Mouse (Mus musculus): ENCODE data around the gene Thsd4. TPM values are rescaled to one million over a fixed set of nuclear protein-coding genes. Genes with fewer than 3 reads are reported as not detected.

The Thsd4 gene
- total RNA-seq, 1 experiment: 1.6 TPM

DNA sequence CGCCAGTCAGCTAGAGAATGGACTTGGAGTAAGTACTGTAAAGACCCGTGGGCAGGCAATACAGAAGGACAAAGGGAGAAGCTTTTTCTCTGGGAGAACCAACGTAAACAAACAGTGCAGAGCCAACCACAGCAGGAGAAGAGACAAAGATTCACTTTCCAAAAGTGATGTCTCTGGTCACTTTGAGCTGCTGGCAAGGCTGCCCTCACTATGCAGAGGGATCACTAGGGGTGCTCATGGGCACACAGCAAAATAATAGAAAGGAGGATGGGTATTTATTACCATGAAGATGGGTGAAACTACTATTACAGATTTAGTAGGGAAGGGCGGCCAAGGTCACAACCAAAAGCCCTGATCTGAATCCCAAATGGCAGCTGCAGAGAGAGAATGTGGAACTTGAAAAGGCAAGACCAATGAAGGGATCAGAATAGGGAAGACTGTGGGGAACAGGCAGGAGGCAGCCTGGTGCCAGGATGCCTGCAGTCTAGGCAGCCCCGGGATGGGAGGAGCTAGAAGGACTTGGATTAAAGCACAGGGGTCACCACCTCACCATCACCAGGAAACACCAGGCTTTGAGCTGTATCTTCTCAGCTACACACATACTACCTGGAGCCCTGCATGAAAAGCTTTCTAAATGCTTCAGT, 450.1 kb downstream of the Thsd4 start:
- no peak for TF ChIP-seq ZNF384 (IDR thresholded peaks at IDR 0.05; ENCODE audit: low read depth, low read length)
- no peak for TF ChIP-seq CHD2 (IDR thresholded peaks at IDR 0.05; ENCODE audit: low read depth, low read length)
- TF ChIP-seq HCFC1 (IDR thresholded peaks at IDR 0.05; ENCODE audit: borderline replicate concordance, insufficient read depth, low read length): no peak
- no peak for TF ChIP-seq ZC3H11A (IDR thresholded peaks at IDR 0.05; ENCODE audit: borderline replicate concordance, low read depth, low read length)
- no peak for TF ChIP-seq MAFK (IDR thresholded peaks at IDR 0.05; ENCODE audit: insufficient read depth, low read depth, low read length)
- H3K4me1 ChIP-seq (ENCODE audit: control insufficient read depth in 2 of 2, insufficient read depth in 2 of 2, low read length in 2 of 2, poor library complexity in 1 of 2): no peaks in the 10 kb centered on the region
- H3K36me3 ChIP-seq (ENCODE audit: control insufficient read depth, insufficient read depth, low read length, poor library complexity, severe bottlenecking): no peaks in the 10 kb centered on the region
- H3K4me3 ChIP-seq (ENCODE audit: insufficient read depth in 1 of 2, low read depth in 1 of 2, low read length in 2 of 2, poor library complexity in 1 of 2, severe bottlenecking in 1 of 2): no peak overlapping the region
- no peak overlapping the region for H3K27ac ChIP-seq (ENCODE audit: insufficient read depth, low read depth, low read length, poor library complexity, severe bottlenecking)
- in situ Hi-C loops (cut with MboI; ENCODE audit: low sequenced_read_pairs in 2 of 2, unreplicated experiment in 2 of 2): no loop called here
- DNase-seq (ENCODE audit: low read depth, low spot score): no peak
- no peaks in the 10 kb centered on the region for H3K9me3 ChIP-seq (ENCODE audit: control insufficient read depth, insufficient read depth, low read depth, low read length)
- no peak overlapping the region for H3K9ac ChIP-seq (ENCODE audit: insufficient read depth, low read depth, low read length, poor library complexity, severe bottlenecking)

DNA sequence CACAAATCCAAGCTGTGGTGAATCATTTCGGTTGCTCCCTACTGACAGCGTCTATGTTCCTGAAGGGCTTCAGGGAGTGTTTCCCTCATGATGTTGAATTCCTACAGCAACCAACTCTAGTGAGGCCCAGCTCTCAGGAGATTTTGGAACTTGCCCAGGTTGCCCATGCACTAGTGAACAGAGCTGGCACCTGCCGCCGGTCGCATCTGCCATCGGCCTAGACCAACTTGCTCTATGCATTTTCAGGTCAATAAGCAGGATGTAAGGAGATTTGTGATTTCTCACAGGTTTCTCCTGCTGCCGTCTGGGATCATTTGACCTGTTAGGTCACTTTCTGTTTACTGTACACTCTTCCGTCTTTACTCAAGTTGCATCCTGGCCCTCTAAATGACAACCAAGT, 454.6 kb downstream of the Thsd4 start:
- no peak for DNase-seq (ENCODE audit: low read depth, low spot score)
- Histone ChIP-seq H3K9me3 (ENCODE audit: control insufficient read depth, insufficient read depth, low read depth, low read length) (no peaks in the 10 kb centered on the region), H3K36me3 (ENCODE audit: control insufficient read depth, insufficient read depth, low read length, poor library complexity, severe bottlenecking) (no peaks in the 10 kb centered on the region), H3K9ac (ENCODE audit: insufficient read depth, low read depth, low read length, poor library complexity, severe bottlenecking) (no peak overlapping the region), H3K27ac (ENCODE audit: insufficient read depth, low read depth, low read length, poor library complexity, severe bottlenecking) (no peak overlapping the region), H3K4me3 (ENCODE audit: insufficient read depth in 1 of 2, low read depth in 1 of 2, low read length in 2 of 2, poor library complexity in 1 of 2, severe bottlenecking in 1 of 2) (no peak overlapping the region), H3K4me1 (ENCODE audit: control insufficient read depth in 2 of 2, insufficient read depth in 2 of 2, low read length in 2 of 2, poor library complexity in 1 of 2) (no peaks in the 10 kb centered on the region)
- TF ChIP-seq ZNF384 (IDR thresholded peaks at IDR 0.05; ENCODE audit: low read depth, low read length) (no peak), ZC3H11A (IDR thresholded peaks at IDR 0.05; ENCODE audit: borderline replicate concordance, low read depth, low read length) (no peak), HCFC1 (IDR thresholded peaks at IDR 0.05; ENCODE audit: borderline replicate concordance, insufficient read depth, low read length) (no peak), CHD2 (IDR thresholded peaks at IDR 0.05; ENCODE audit: low read depth, low read length) (no peak), MAFK (IDR thresholded peaks at IDR 0.05; ENCODE audit: insufficient read depth, low read depth, low read length) (no peak)
- in situ Hi-C loops (cut with MboI; ENCODE audit: low sequenced_read_pairs in 2 of 2, unreplicated experiment in 2 of 2): no loop called here

DNA sequence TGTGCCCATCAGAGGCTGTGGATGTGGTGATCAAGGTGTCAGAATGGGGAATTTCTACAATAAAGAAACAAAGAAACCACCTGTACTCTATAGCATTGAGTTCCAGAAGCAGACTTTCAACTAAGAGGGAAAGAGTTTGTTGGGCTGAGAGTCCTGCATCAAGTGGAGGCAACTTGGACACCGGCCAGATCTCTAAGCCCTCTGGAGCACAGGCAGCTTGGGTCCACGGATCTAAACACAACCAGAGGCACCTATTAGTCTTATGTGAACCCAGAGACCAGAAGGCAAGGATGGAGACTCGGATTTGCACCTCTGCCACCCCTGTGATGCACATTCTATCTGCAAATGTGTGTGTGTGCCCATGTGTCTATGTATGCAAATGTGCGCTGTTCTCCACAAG, 456.7 kb downstream of the Thsd4 start:
- TF ChIP-seq HCFC1 (IDR thresholded peaks at IDR 0.05; ENCODE audit: borderline replicate concordance, insufficient read depth, low read length): no peak
- no peak for TF ChIP-seq ZC3H11A (IDR thresholded peaks at IDR 0.05; ENCODE audit: borderline replicate concordance, low read depth, low read length)
- no peak for TF ChIP-seq MAFK (IDR thresholded peaks at IDR 0.05; ENCODE audit: insufficient read depth, low read depth, low read length)
- TF ChIP-seq CHD2 (IDR thresholded peaks at IDR 0.05; ENCODE audit: low read depth, low read length): no peak
- Histone ChIP-seq H3K27ac (ENCODE audit: insufficient read depth, low read depth, low read length, poor library complexity, severe bottlenecking) (no peak overlapping the region), H3K36me3 (ENCODE audit: control insufficient read depth, insufficient read depth, low read length, poor library complexity, severe bottlenecking) (no peaks in the 10 kb centered on the region), H3K9ac (ENCODE audit: insufficient read depth, low read depth, low read length, poor library complexity, severe bottlenecking) (no peak overlapping the region), H3K9me3 (ENCODE audit: control insufficient read depth, insufficient read depth, low read depth, low read length) (no peaks in the 10 kb centered on the region), H3K4me3 (ENCODE audit: insufficient read depth in 1 of 2, low read depth in 1 of 2, low read length in 2 of 2, poor library complexity in 1 of 2, severe bottlenecking in 1 of 2) (no peak overlapping the region), H3K4me1 (ENCODE audit: control insufficient read depth in 2 of 2, insufficient read depth in 2 of 2, low read length in 2 of 2, poor library complexity in 1 of 2) (no peaks in the 10 kb centered on the region)
- in situ Hi-C loops (cut with MboI; ENCODE audit: low sequenced_read_pairs in 2 of 2, unreplicated experiment in 2 of 2): no loop called here
- no peak for DNase-seq (ENCODE audit: low read depth, low spot score)

DNA sequence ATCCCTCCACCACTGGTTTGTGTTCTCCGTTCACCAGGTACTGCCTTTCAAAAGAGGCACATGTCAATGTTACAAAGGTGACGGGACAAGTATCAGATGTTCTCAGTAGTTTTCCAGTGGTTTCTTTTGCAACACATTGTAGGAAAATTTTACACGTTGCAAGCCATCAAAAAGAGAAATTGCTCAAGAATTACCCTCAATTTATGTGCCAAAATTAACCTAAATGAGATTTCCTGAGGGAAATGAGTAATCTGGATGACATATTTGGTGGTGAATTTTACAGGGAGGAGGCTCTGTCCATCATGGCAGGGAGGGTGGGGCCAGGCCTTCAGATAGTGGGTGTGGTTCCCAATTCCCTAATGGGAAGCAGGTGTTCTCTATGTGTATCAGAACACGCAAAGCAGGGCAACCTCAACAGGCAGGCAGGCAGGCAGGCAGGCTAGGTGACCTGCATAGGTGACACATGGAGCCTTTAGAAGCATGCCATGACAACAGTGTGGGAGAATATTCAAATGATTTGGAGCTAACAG, 458.6 kb downstream of the Thsd4 start:
- no peaks in the 10 kb centered on the region for H3K36me3 ChIP-seq (ENCODE audit: control insufficient read depth, insufficient read depth, low read length, poor library complexity, severe bottlenecking)
- H3K4me3 ChIP-seq (ENCODE audit: insufficient read depth in 1 of 2, low read depth in 1 of 2, low read length in 2 of 2, poor library complexity in 1 of 2, severe bottlenecking in 1 of 2): no peak overlapping the region
- H3K27ac ChIP-seq (ENCODE audit: insufficient read depth, low read depth, low read length, poor library complexity, severe bottlenecking): no peak overlapping the region; the same call in 1 of the 2 replicates
- no peaks in the 10 kb centered on the region for H3K4me1 ChIP-seq (ENCODE audit: control insufficient read depth in 2 of 2, insufficient read depth in 2 of 2, low read length in 2 of 2, poor library complexity in 1 of 2)
- no peaks in the 10 kb centered on the region for H3K9me3 ChIP-seq (ENCODE audit: control insufficient read depth, insufficient read depth, low read depth, low read length)
- no peak overlapping the region for H3K9ac ChIP-seq (ENCODE audit: insufficient read depth, low read depth, low read length, poor library complexity, severe bottlenecking)
- TF ChIP-seq ZNF384 (IDR thresholded peaks at IDR 0.05; ENCODE audit: low read depth, low read length) (no peak), CHD2 (IDR thresholded peaks at IDR 0.05; ENCODE audit: low read depth, low read length) (no peak), ZC3H11A (IDR thresholded peaks at IDR 0.05; ENCODE audit: borderline replicate concordance, low read depth, low read length) (no peak), MAFK (IDR thresholded peaks at IDR 0.05; ENCODE audit: insufficient read depth, low read depth, low read length) (no peak), HCFC1 (IDR thresholded peaks at IDR 0.05; ENCODE audit: borderline replicate concordance, insufficient read depth, low read length) (no peak)
- no peak for DNase-seq (ENCODE audit: low read depth, low spot score)
- in situ Hi-C loops (cut with MboI; ENCODE audit: low sequenced_read_pairs in 2 of 2, unreplicated experiment in 2 of 2): no loop called here
